Mouse (Mus musculus): ENCODE data around the gene Hhip. TPM values are rescaled to one million over a fixed set of nuclear protein-coding genes. Genes with fewer than 3 reads are reported as not detected.

Gene Hhip
- polyA plus RNA-seq, 1 experiment from 2014 or later, result 15.8 TPM

DNA sequence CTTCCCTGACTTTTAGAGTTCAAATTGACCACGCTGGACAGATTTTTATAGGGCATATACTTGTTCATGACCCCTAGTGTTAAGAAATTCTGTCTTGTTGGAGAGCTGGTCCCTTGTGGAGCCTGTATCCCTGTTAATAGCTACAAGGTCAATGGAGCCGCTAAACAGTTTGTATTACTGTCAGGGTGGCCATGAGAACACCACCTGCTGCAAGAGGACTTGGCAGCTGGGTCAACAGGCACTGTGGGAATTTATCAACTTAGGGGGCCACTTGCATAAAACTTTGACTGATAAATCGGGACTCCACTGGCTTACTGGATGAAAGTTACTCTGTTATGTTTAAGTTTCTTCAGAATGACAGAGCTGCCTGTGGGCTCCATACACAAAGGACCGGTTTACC lies 75.7 kb downstream of the Hhip start:
- H3K4me2 ChIP-seq (replicated peaks; ENCODE audit: low read depth), result no peak overlapping the region
- no peaks in the 10 kb centered on the region for H3K36me3 ChIP-seq (ENCODE audit: control insufficient read depth, insufficient read depth)
- whole genome bisulfite sequencing, result 30% methylated on average over 4 of the region's 4 CpGs
- no peak overlapping the region for H3K9ac ChIP-seq (ENCODE audit: low read depth, low read length)
- no peaks in the 10 kb centered on the region for H3K9me3 ChIP-seq (ENCODE audit: control insufficient read depth)
- H3K27me3 ChIP-seq (replicated peaks; ENCODE audit: control insufficient read depth, insufficient read depth, low read length), result no peaks in the 10 kb centered on the region
- H3K4me1 ChIP-seq (replicated peaks; ENCODE audit: control insufficient read depth, insufficient read depth, low read length), result no peaks in the 10 kb centered on the region
- ATAC-seq, result no peak
- no peak overlapping the region for H3K4me3 ChIP-seq (ENCODE audit: low read depth, low read length)
- TF ChIP-seq CTCF (IDR thresholded peaks at IDR 0.05; ENCODE audit: low read depth), result no peak
- no peak overlapping the region for H3K27ac ChIP-seq (ENCODE audit: low read depth, low read length)

- 72% methylated on average over 6 of the region's 6 CpGs for WGBS
- Histone ChIP-seq H3K4me1 (replicated peaks; ENCODE audit: control insufficient read depth, insufficient read depth, low read length) (no peaks in the 10 kb centered on the region), H3K4me3 (ENCODE audit: low read depth, low read length) (no peak overlapping the region), H3K9ac (ENCODE audit: low read depth, low read length) (no peak overlapping the region), H3K9me3 (ENCODE audit: control insufficient read depth) (no peaks in the 10 kb centered on the region), H3K36me3 (ENCODE audit: control insufficient read depth, insufficient read depth) (no peaks in the 10 kb centered on the region), H3K27ac (ENCODE audit: low read depth, low read length) (no peak overlapping the region), H3K4me2 (replicated peaks; ENCODE audit: low read depth) (no peak overlapping the region), H3K27me3 (replicated peaks; ENCODE audit: control insufficient read depth, insufficient read depth, low read length) (no peaks in the 10 kb centered on the region)
- TF ChIP-seq CTCF (IDR thresholded peaks at IDR 0.05; ENCODE audit: low read depth), result no peak
- ATAC-seq, result no peak
Measured at GRCm38 (mm10) chr8:79966159-79966558, 91.6 kb downstream of the Hhip start.

- H3K27me3 ChIP-seq (replicated peaks; ENCODE audit: control insufficient read depth, insufficient read depth, low read length), result no peaks in the 10 kb centered on the region
- no peak overlapping the region for H3K27ac ChIP-seq (ENCODE audit: low read depth, low read length)
- no peaks in the 10 kb centered on the region for H3K36me3 ChIP-seq (ENCODE audit: control insufficient read depth, insufficient read depth)
- no peak overlapping the region for H3K9ac ChIP-seq (ENCODE audit: low read depth, low read length)
- no peaks in the 10 kb centered on the region for H3K4me1 ChIP-seq (replicated peaks; ENCODE audit: control insufficient read depth, insufficient read depth, low read length)
- no peak for ATAC-seq
- peak; percentile 60 for TF ChIP-seq CTCF (IDR thresholded peaks at IDR 0.05; ENCODE audit: low read depth)
- H3K4me2 ChIP-seq (replicated peaks; ENCODE audit: low read depth), result no peak overlapping the region
- 14% methylated on average over 3 of the region's 3 CpGs for WGBS
- no peaks in the 10 kb centered on the region for H3K9me3 ChIP-seq (ENCODE audit: control insufficient read depth)
- no peak overlapping the region for H3K4me3 ChIP-seq (ENCODE audit: low read depth, low read length)
Measured at GRCm38 (mm10) chr8:79952857-79953256, 104.9 kb downstream of the Hhip start.

DNA sequence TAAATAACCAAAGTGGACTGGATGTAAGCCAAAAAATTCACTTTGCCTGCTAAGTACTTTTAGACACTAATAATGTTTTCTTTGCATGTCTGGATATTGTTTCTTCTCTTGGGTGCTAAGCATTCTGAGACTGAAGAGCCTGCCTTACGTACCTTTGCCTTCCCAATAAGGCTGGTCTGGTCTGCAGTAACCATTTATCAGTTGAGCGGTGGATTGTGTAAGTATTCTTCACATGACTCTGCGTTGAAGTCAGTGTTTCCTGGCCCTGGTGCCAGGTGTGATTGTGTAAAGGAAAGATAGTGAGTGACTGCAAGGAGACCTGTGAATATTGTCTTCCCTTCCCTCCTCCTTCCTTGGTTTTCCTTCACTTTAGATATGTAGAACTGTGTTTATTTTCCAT lies 107.4 kb downstream of the Hhip start:
- WGBS, result 47% methylated on average over 3 of the region's 3 CpGs
- no peaks in the 10 kb centered on the region for H3K4me1 ChIP-seq (replicated peaks; ENCODE audit: control insufficient read depth, insufficient read depth, low read length)

DNA sequence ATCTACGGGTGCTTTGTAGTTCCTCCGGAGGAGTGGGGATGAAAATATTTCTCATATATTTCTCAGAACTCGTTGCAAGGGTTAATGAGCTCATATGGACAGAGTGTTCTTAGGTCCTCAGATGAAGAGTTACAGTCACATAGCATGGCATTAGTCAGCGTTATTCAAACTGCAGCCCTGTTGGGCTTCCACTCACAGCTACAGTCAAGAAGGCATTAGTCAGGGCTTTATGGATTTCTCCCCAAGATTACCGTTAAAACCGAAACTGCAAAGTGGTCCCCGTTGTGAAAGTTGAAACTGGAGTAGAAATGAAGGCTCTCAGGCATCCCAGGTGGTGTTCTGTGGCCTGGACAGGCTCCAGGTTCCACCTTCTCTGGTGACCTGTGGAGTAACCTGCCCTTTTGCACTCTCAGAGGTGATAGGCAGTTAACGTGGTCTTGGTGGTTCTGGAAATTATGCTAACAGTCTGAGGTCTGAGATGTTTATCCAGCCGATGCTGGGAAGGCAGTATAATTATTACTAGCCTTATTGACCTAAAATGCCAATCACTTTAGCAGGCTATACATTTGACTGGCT lies 112.2 kb downstream of the Hhip start:
- no peak for ATAC-seq
- no peak for TF ChIP-seq CTCF (IDR thresholded peaks at IDR 0.05; ENCODE audit: low read depth)

More for the DNA sequence above, 107.4 kb downstream of the Hhip start:
- ATAC-seq, result no peak
- Histone ChIP-seq H3K36me3 (ENCODE audit: control insufficient read depth, insufficient read depth) (no peaks in the 10 kb centered on the region), H3K9me3 (ENCODE audit: control insufficient read depth) (no peaks in the 10 kb centered on the region), H3K27me3 (replicated peaks; ENCODE audit: control insufficient read depth, insufficient read depth, low read length) (no peaks in the 10 kb centered on the region), H3K4me2 (replicated peaks; ENCODE audit: low read depth) (no peak overlapping the region), H3K4me3 (ENCODE audit: low read depth, low read length) (no peak overlapping the region), H3K9ac (ENCODE audit: low read depth, low read length) (no peak overlapping the region), H3K27ac (ENCODE audit: low read depth, low read length) (no peak overlapping the region)
- TF ChIP-seq CTCF (IDR thresholded peaks at IDR 0.05; ENCODE audit: low read depth), result no peak

DNA sequence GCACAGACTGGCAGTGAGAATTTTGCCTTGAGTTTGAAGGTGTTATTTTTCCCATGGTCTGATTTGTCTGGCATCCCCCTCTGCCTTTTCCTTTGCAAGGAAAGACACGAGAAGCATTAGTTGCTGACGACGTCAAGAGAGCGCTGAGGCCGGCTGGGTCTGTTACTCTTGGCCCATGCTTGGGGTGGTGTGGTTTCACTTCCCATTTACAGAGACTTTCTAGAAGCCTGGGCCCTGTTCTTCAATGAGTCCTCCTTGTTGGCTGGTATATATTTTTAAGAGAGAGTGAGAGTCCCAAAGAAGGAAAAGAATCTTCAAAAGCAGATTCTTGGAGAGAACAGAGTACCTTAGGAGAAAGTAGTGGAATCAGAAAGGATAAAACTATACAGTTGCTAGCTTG lies 116.7 kb downstream of the Hhip start:
- Histone ChIP-seq H3K9me3 (ENCODE audit: control insufficient read depth) (no peaks in the 10 kb centered on the region), H3K4me3 (ENCODE audit: low read depth, low read length) (no peak overlapping the region), H3K36me3 (ENCODE audit: control insufficient read depth, insufficient read depth) (no peaks in the 10 kb centered on the region), H3K27ac (ENCODE audit: low read depth, low read length) (no peak overlapping the region), H3K4me2 (replicated peaks; ENCODE audit: low read depth) (no peak overlapping the region), H3K9ac (ENCODE audit: low read depth, low read length) (no peak overlapping the region), H3K27me3 (replicated peaks; ENCODE audit: control insufficient read depth, insufficient read depth, low read length) (no peaks in the 10 kb centered on the region), H3K4me1 (replicated peaks; ENCODE audit: control insufficient read depth, insufficient read depth, low read length) (no peaks in the 10 kb centered on the region)
- TF ChIP-seq CTCF (IDR thresholded peaks at IDR 0.05; ENCODE audit: low read depth), result no peak
- ATAC-seq, result no peak
- WGBS, result 92% methylated on average over 5 of the region's 5 CpGs

More for the DNA sequence above, 112.2 kb downstream of the Hhip start:
- Histone ChIP-seq H3K4me1 (replicated peaks; ENCODE audit: control insufficient read depth, insufficient read depth, low read length) (no peaks in the 10 kb centered on the region), H3K4me3 (ENCODE audit: low read depth, low read length) (no peak overlapping the region), H3K9me3 (ENCODE audit: control insufficient read depth) (no peaks in the 10 kb centered on the region), H3K4me2 (replicated peaks; ENCODE audit: low read depth) (no peak overlapping the region), H3K36me3 (ENCODE audit: control insufficient read depth, insufficient read depth) (no peaks in the 10 kb centered on the region), H3K27me3 (replicated peaks; ENCODE audit: control insufficient read depth, insufficient read depth, low read length) (no peaks in the 10 kb centered on the region), H3K27ac (ENCODE audit: low read depth, low read length) (no peak overlapping the region), H3K9ac (ENCODE audit: low read depth, low read length) (no peak overlapping the region)
- 69% methylated on average over 9 of the region's 9 CpGs for WGBS
